Mouse (Mus musculus) limb, embryonic 14.5 days (tissue): ENCODE results near the gene Pkdrej. TPM values are rescaled to one million over a fixed set of nuclear protein-coding genes. Genes with fewer than 3 reads are reported as not detected.

Experiments
- ATAC-seq: fragments of 200-750 bp; cut with Nextera tagmentation; 2 replicates; pipeline ENCODE4 v1.8.0; 2017; ENCODE audit warnings: low read depth, moderate number of reproducible peaks, moderate TSS enrichment; ENCODE audit not compliant: low FRiP score
- DNase-seq: peaks from one replicate; pipeline ENCODE4 v3.0.0-alpha.2; 2015; ENCODE audit warnings: low spot score
- H3K27ac ChIP-seq: fragments of 300-500 bp; sonication (generic); replicated peaks from 2 replicates; pipeline ENCODE4 v1.5.1; 2014; ENCODE audit warnings: low read depth, mild to moderate bottlenecking, low read length, moderate library complexity, mixed read lengths
- H3K27me3 ChIP-seq: fragments of 300-500 bp; sonication (generic); 2 replicates; pipeline ENCODE4 v1.6.1; 2014; ENCODE audit warnings: low read length, mixed read lengths; ENCODE audit not compliant: control insufficient read depth, insufficient read depth
- H3K36me3 ChIP-seq: fragments of 300-500 bp; sonication (generic); 2 replicates; pipeline ENCODE4 v1.6.1; 2014; ENCODE audit warnings: mild to moderate bottlenecking, low read length, moderate library complexity, mixed read lengths; ENCODE audit not compliant: control insufficient read depth, insufficient read depth
- H3K4me1 ChIP-seq: fragments of 300-500 bp; sonication (generic); 2 replicates; pipeline ENCODE4 v1.6.1; 2014; ENCODE audit warnings: antibody characterized with exemption, low read length, mixed read lengths; ENCODE audit not compliant: control insufficient read depth, insufficient read depth
- H3K4me2 ChIP-seq: fragments of 300-500 bp; sonication (generic); replicated peaks from 2 replicates; pipeline ENCODE4 v1.6.1; 2014; ENCODE audit warnings: low read depth, mild to moderate bottlenecking, low read length, moderate library complexity; ENCODE audit not compliant: severe bottlenecking
- H3K4me3 ChIP-seq: fragments of 300-500 bp; sonication (generic); replicated peaks from 2 replicates; pipeline ENCODE4 v1.5.1; 2014; ENCODE audit warnings: low read length
- H3K9ac ChIP-seq: fragments of 300-500 bp; sonication (generic); 2 replicates; pipeline ENCODE4 v1.6.1; 2014; ENCODE audit warnings: mild to moderate bottlenecking, low read depth, low read length, moderate library complexity; ENCODE audit not compliant: severe bottlenecking
- H3K9me3 ChIP-seq: fragments of 300-500 bp; sonication (generic); 2 replicates; pipeline ENCODE4 v1.6.1; 2016; ENCODE audit warnings: low read length; ENCODE audit not compliant: control insufficient read depth
- POLR2A ChIP-seq: fragments of 200-500 bp; IDR thresholded peaks from 2 replicates; pipeline ENCODE4 v1.8.0; 2012; ENCODE audit warnings: inconsistent platforms, mild to moderate bottlenecking, moderate library complexity, borderline replicate concordance; ENCODE audit not compliant: insufficient read depth, insufficient read length; ENCODE audit errors: extremely low read depth
- WGBS: fragments of 180-500 bp; shearing (Covaris S2); extraction: QIAGEN DNeasy Blood & Tissue Kit; methylation state at CpG from one replicate; pipeline ENCODE4 v1.1.7; 2014; 5-methylcytosine and 5-hydroxymethylcytosine counted together
- polyA plus RNA-seq, 2 experiments: library from polyadenylated mRNA; depleted of rRNA in 1 of 2; stranded (reverse) in 1 of 2; unstranded in 1 of 2; fragments of >200 nt; fragmentation: Nextera tagmentation in 1 of 2; extraction: Ambion mirVana in 1 of 2; gene quantifications; 2 replicates each; pipeline versions ENCODE4 v1.2.1 to v1.2.3; 2012 to 2014

Gene Pkdrej
- polyA plus RNA-seq, 2 experiments = 0.25 to 0.38 TPM

- peak overlapping the region; percentile 96 for H3K4me2 ChIP-seq
- no peak for TF ChIP-seq POLR2A
- H3K4me1 ChIP-seq = no peaks in the 10 kb centered on the region
- ATAC-seq = peak; percentile 74; the same call in 1 of the 2 replicates
- no peaks in the 10 kb centered on the region for H3K36me3 ChIP-seq
- peak overlapping the region; percentile 81 for H3K9ac ChIP-seq
- DNase-seq = no peak
- WGBS = 8% methylated on average over 4 of the region's 4 CpGs
- 0 out of 2 replicates have a peak, but pooled peaks cover 5% of the 10 kb centered on the region for H3K27me3 ChIP-seq
- no peaks in the 10 kb centered on the region; the same call in 1 of the 2 replicates for H3K9me3 ChIP-seq
- peak overlapping the region; percentile 49 for H3K4me3 ChIP-seq
- H3K27ac ChIP-seq = no peak overlapping the region
Observed at GRCm38 (mm10) chr15:85822011-85822359, 451 bp upstream of the Pkdrej start.

DNA sequence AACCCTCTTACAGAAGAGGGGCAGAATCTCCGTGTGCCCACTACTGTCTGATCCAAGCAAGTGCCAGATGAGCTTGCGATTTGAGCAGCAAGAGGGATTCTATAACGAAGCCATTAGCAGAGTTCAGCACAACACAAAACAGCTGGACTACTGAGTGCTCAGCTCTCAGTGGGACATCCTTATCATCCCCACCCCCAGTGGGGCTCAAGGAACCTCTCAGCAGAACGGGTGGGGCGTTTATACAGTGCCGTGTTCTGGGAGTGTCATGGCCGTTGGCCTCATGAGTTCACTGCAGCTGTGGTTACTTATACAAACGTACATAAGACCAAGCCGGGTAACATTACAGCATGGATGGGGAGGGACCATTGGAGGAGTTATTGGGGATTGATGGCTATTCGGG is 8.1 kb downstream of the Pkdrej start:
- Histone ChIP-seq H3K9ac (no peak overlapping the region), H3K4me3 (no peak overlapping the region), H3K4me2 (no peak overlapping the region), H3K27ac (no peak overlapping the region), H3K4me1 (peaks cover 10% of the 10 kb centered on the region; the same call in 1 of the 2 replicates), H3K36me3 (no peaks in the 10 kb centered on the region), H3K9me3 (no peaks in the 10 kb centered on the region), H3K27me3 (no peaks in the 10 kb centered on the region)
- 65% methylated on average over 10 of the region's 10 CpGs for WGBS
- no peak for TF ChIP-seq POLR2A
- no peak for DNase-seq
- no peak for ATAC-seq

DNA sequence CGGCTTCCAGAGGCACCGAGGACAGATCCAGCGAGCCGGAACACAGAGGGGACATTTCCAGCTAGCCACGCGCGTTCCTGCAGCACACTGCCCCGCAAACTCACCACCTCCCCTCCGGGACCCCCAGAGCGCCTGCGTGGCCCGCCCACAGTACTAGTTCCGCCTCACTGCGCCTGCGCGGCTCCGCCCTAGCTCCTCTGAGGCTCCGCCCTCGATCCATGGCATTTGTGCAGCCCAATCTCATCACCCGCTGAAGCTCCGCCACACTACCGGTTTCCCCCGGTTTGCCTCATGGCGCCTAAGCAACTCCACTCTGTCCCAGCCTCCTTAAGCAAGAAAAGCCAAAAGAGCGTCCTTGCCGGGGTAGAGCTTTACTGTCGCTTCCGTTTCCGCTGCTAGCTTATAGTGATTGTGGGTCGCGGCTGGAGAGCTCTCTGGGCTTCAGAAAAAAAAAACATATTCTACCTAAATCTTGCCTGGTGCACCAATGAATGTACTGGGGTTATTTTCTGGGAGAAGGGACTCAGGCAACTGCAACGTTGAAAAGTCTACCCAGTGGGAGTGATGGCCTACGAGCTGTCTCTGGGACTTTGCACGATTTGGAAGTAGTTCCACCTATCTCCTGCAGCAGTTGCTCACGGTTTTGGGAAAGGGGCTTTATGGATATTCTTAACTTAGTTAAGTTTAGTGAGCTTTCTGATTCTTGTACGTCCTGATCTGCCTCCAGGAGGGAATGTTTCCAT is 9.8 kb downstream of the Pkdrej start, which contains the start of gene Cdpf1:
Gene Cdpf1 (minus strand): TSS at position 163 of the 743 bp plus-strand sequence.
- 4% methylated on average over 28 of the region's 36 CpGs for WGBS
- DNase-seq (peak; percentile 99), ATAC-seq (peak; percentile 97)
- Histone ChIP-seq H3K4me2 (peak within 1 kb of the TSS; percentile 89), H3K4me3 (peak within 1 kb of the TSS; percentile 85), H3K9me3 (no peaks in the 10 kb centered on the region), H3K36me3 (no peaks in the 10 kb centered on the region), H3K9ac (peak within 1 kb of the TSS; percentile 77), H3K27ac (peak within 1 kb of the TSS; percentile 91), H3K27me3 (no peaks in the 10 kb centered on the region), H3K4me1 (peaks cover 10% of the 10 kb centered on the region; the same call in 1 of the 2 replicates)
- TF ChIP-seq POLR2A = peak; percentile 58; the same call in 1 of the 2 replicates

DNA sequence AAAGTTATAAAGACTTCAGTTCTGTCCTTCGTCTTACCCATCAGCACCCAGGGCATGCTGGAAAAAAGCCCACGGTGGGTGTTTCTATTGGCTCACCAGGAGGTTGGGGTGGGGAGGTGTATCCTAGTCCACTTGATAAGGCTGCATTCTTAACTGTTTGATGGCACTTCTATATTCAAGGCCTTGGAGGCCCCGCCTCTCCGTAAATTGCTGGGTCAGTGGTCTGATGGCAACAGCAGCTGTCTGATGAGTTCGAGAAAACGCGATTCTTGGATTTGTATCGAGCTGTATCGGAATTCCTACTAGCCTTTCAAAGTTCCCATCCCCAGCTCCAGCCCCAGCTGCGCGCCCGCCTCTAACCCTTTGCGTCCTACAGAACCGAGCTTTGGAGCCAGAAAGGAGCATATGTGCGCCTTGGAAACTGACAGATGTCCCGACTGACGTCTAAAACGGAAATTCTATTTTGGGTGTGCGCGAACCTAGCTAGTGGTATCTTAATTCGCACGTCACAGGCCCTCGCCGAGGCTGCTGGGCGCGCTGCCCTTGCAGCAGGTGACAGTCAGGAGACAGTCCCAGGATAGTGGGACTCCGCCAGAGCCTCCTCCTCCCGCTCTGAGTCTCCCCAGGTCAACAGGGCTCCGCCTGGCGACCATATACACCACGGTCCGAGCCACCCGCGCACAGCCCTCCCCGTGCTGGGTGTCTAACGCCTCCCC is 10.6 kb downstream of the Pkdrej start:
- Histone ChIP-seq H3K9ac (peak overlapping the region; percentile 77), H3K4me1 (peaks cover 10% of the 10 kb centered on the region; the same call in 1 of the 2 replicates), H3K4me3 (peak overlapping the region; percentile 85), H3K4me2 (peak overlapping the region; percentile 89), H3K9me3 (no peaks in the 10 kb centered on the region), H3K36me3 (no peaks in the 10 kb centered on the region), H3K27me3 (no peaks in the 10 kb centered on the region), H3K27ac (peak overlapping the region; percentile 91)
- TF ChIP-seq POLR2A = no peak
- 5% methylated on average over 35 of the region's 36 CpGs for WGBS
- DNase-seq (peak; percentile 59), ATAC-seq (peak; percentile 75)

DNA sequence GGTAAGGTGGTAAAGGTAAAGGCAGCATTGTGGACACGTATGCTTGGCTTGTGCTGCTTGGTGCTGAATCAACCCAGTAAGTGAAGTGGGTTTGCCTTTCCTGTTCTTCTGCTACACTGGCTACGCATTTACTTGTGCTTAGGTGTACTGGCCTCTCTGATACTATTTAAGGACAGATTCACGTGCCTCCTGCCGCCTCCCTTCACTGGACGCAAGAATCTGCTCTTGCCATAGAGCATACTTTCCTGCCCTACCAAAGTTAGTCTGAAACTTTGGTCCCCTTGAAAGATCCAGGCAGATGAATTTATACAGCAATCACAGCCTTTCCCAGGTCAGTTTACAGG is 11.1 kb downstream of the Pkdrej start:
- no peaks in the 10 kb centered on the region for H3K9me3 ChIP-seq
- no peak for TF ChIP-seq POLR2A
- WGBS = 79% methylated on average over 5 of the region's 5 CpGs
- no peaks in the 10 kb centered on the region for H3K36me3 ChIP-seq
- H3K27ac ChIP-seq = no peak overlapping the region
- no peak for DNase-seq
- H3K9ac ChIP-seq = peak overlapping the region; percentile 77
- peak overlapping the region; percentile 85 for H3K4me3 ChIP-seq
- H3K27me3 ChIP-seq = no peaks in the 10 kb centered on the region
- peak overlapping the region; percentile 89 for H3K4me2 ChIP-seq
- no peak for ATAC-seq
- peaks cover 10% of the 10 kb centered on the region; the same call in 1 of the 2 replicates for H3K4me1 ChIP-seq
